Mouse (Mus musculus) heart, embryonic 14.5 days (tissue): ENCODE measurements around the gene 2610301B20Rik. TPM values are rescaled to one million over a fixed set of nuclear protein-coding genes. Genes with fewer than 3 reads are reported as not detected.

Experiments used
- ATAC-seq: fragments of 200-750 bp; cut with Nextera tagmentation; 2 replicates; pipeline ENCODE4 v1.8.0; 2017; ENCODE audit warnings: low read depth, moderate TSS enrichment; ENCODE audit not compliant: insufficient number of reproducible peaks, insufficient read depth, low FRiP score
- H3K27ac ChIP-seq, 2 experiments: fragments of 200-500 bp in 1 of 2; fragments of 300-500 bp in 1 of 2; sonication (generic) in 1 of 2; replicated peaks in 1 of 2; 2 replicates each; pipeline ENCODE4 v1.5.1; 2012 to 2014; ENCODE audit warnings: low read depth in 2 of 2, low read length in 2 of 2, control low read depth in 1 of 2, mild to moderate bottlenecking in 1 of 2, mixed read lengths in 1 of 2; ENCODE audit not compliant: control insufficient read depth in 1 of 2, insufficient read depth in 1 of 2
- H3K27me3 ChIP-seq: fragments of 300-500 bp; sonication (generic); 2 replicates; pipeline ENCODE4 v1.6.1; 2014; ENCODE audit warnings: mild to moderate bottlenecking, low read length, control low read depth; ENCODE audit not compliant: control insufficient read depth, insufficient read depth
- H3K36me3 ChIP-seq: fragments of 300-500 bp; sonication (generic); 2 replicates; pipeline ENCODE4 v1.6.1; 2014; ENCODE audit warnings: mild to moderate bottlenecking, control low read depth, low read length, mixed read lengths; ENCODE audit not compliant: control insufficient read depth, insufficient read depth
- H3K4me1 ChIP-seq, 2 experiments: fragments of 200-500 bp in 1 of 2; fragments of 300-500 bp in 1 of 2; sonication (generic) in 1 of 2; 2 replicates each; pipeline ENCODE4 v1.6.1; 2012 to 2014; ENCODE audit warnings: low read length in 2 of 2, control low read depth in 1 of 2, mixed read lengths in 1 of 2; ENCODE audit not compliant: control insufficient read depth in 2 of 2, insufficient read depth in 2 of 2
- H3K4me2 ChIP-seq: fragments of 300-500 bp; sonication (generic); 2 replicates; pipeline ENCODE4 v1.6.1; 2014; ENCODE audit warnings: mild to moderate bottlenecking, low read length
- H3K4me3 ChIP-seq, 2 experiments: fragments of 200-500 bp in 1 of 2; fragments of 300-500 bp in 1 of 2; sonication (generic) in 1 of 2; 2 replicates each; pipeline ENCODE4 v1.5.1; 2012 to 2014; ENCODE audit warnings: low read length in 2 of 2, mild to moderate bottlenecking in 2 of 2, control low read depth in 1 of 2, low read depth in 1 of 2, moderate library complexity in 1 of 2; ENCODE audit not compliant: control insufficient read depth in 1 of 2, insufficient read depth in 1 of 2
- H3K9ac ChIP-seq: fragments of 300-500 bp; sonication (generic); 2 replicates; pipeline ENCODE4 v1.6.1; 2014; ENCODE audit warnings: mild to moderate bottlenecking, low read length
- H3K9me3 ChIP-seq: fragments of 300-500 bp; sonication (generic); 2 replicates; pipeline ENCODE4 v1.6.1; 2016; ENCODE audit warnings: low read length, control low read depth; ENCODE audit not compliant: control insufficient read depth
- WGBS: fragments of 180-500 bp; shearing (Covaris S2); extraction: QIAGEN DNeasy Blood & Tissue Kit; methylation state at CpG from one replicate; pipeline ENCODE4 v1.1.7; 2014; 5-methylcytosine and 5-hydroxymethylcytosine counted together
- microRNA-seq: library from miRNA; unstranded; fragments of <30 nt; microRNA quantifications from one replicate; pipeline ENCODE4, GENCODE M21; 2016
- polyA plus RNA-seq: library from polyadenylated mRNA; unstranded; fragments of >200 nt; fragmentation: Nextera tagmentation; extraction: Ambion mirVana; gene quantifications from 2 replicates; pipeline ENCODE4 v1.2.1, GENCODE M21; 2014

Gene 2610301B20Rik
- polyA plus RNA-seq, 1 experiment from 2014 or later = 24.7 TPM

- WGBS = 91% methylated on average over 3 of the region's 3 CpGs
- Histone ChIP-seq H3K9me3 (no peaks in the 10 kb centered on the region), H3K4me1 (no peaks in the 10 kb centered on the region), H3K27ac (no peak overlapping the region), H3K4me3 (no peak overlapping the region), H3K9ac (no peak overlapping the region), H3K27me3 (no peaks in the 10 kb centered on the region), H3K4me2 (no peak overlapping the region), H3K36me3 (no peaks in the 10 kb centered on the region)
- no peak for ATAC-seq
Observed at GRCm38 (mm10) chr4:10929726-10930125, 55.4 kb downstream of the 2610301B20Rik start.

GRCm38 (mm10) chr4:10931040-10931439 is 56.7 kb downstream of the 2610301B20Rik start:
- Histone ChIP-seq H3K27me3 (no peaks in the 10 kb centered on the region), H3K4me2 (no peak overlapping the region), H3K36me3 (no peaks in the 10 kb centered on the region), H3K9me3 (no peaks in the 10 kb centered on the region), H3K9ac (no peak overlapping the region), H3K4me1 (no peaks in the 10 kb centered on the region), H3K27ac (no peak overlapping the region), H3K4me3 (no peak overlapping the region)
- ATAC-seq = no peak
- 82% methylated on average over 9 of the region's 9 CpGs for WGBS

- Histone ChIP-seq H3K4me1 (no peaks in the 10 kb centered on the region), H3K4me2 (no peak overlapping the region), H3K9ac (no peak overlapping the region), H3K4me3 (no peak overlapping the region), H3K9me3 (no peaks in the 10 kb centered on the region), H3K27me3 (no peaks in the 10 kb centered on the region), H3K36me3 (no peaks in the 10 kb centered on the region), H3K27ac (no peak overlapping the region)
- 62% methylated on average over 4 of the region's 4 CpGs for WGBS
- no peak for ATAC-seq
Observed at GRCm38 (mm10) chr4:10932091-10932745, 57.9 kb downstream of the 2610301B20Rik start.

GRCm38 (mm10) chr4:10932782-10933181 is 58.5 kb downstream of the 2610301B20Rik start:
- no peaks in the 10 kb centered on the region for H3K4me1 ChIP-seq
- H3K27me3 ChIP-seq = no peaks in the 10 kb centered on the region
- H3K4me3 ChIP-seq = no peak overlapping the region
- H3K36me3 ChIP-seq = no peaks in the 10 kb centered on the region
- no peak overlapping the region for H3K9ac ChIP-seq
- ATAC-seq = no peak
- no peak overlapping the region for H3K4me2 ChIP-seq
- no peak overlapping the region for H3K27ac ChIP-seq
- no peaks in the 10 kb centered on the region for H3K9me3 ChIP-seq
- 68% methylated on average over 5 of the region's 5 CpGs for WGBS

GRCm38 (mm10) chr4:10936766-10937165 is 62.5 kb downstream of the 2610301B20Rik start:
- Histone ChIP-seq H3K9ac (no peak overlapping the region), H3K4me2 (no peak overlapping the region), H3K4me1 (peaks cover 4 to 6% of the 10 kb centered on the region in 2 experiments), H3K27ac (no peak overlapping the region), H3K9me3 (no peaks in the 10 kb centered on the region), H3K4me3 (no peak overlapping the region), H3K36me3 (no peaks in the 10 kb centered on the region), H3K27me3 (no peaks in the 10 kb centered on the region)
- WGBS = 76% methylated on average over 4 of the region's 4 CpGs
- no peak for ATAC-seq

Small RNAs within 50 kb of the gene (microRNA-seq; reads per million reads assigned to microRNA genes)
- gene Mir3471-1 (not detected), gene n-TSaga9 (2.2 reads per million)
